Mouse (Mus musculus): ENCODE results near the gene Sim1. TPM values are rescaled to one million over a fixed set of nuclear protein-coding genes. Genes with fewer than 3 reads are reported as not detected.
A peak's percentile ranks its signal among the peaks of the same experiment; 100 is the strongest.

Gene Sim1
- under 1 TPM in 1 of 2 experiments, not detected in 1; 0.70 TPM for total RNA-seq (2021)

GRCm38 (mm10) chr10:50894170-50894991 lies at the start of gene Sim1:
TSS of gene Sim1 (plus strand) at chr10:50894754.
- intact Hi-C loops (cut with DNase I): loop anchor here (10.0 kb wide), 1 partner anchor 510 kb away; no protein-coding TSS in a partner anchor
- peak in 1 of 2 experiments; percentile 27 for DNase-seq (ENCODE audit: low spot score in 2 of 2)

- DNase-seq (ENCODE audit: low spot score in 2 of 2): no peak
Observed at GRCm38 (mm10) chr10:50868202-50868601, 26.4 kb upstream of the Sim1 start.

GRCm38 (mm10) chr10:50876952-50877351 lies 17.6 kb upstream of the Sim1 start:
- no peak for DNase-seq (ENCODE audit: low spot score in 2 of 2)
- intact Hi-C loops (cut with DNase I): no loop called here

More at GRCm38 (mm10) chr10:50868202-50868601, 26.4 kb upstream of the Sim1 start:
- intact Hi-C loops (cut with DNase I): no loop called here

GRCm38 (mm10) chr10:50881476-50882069 lies 13.0 kb upstream of the Sim1 start:
- no peak for DNase-seq (ENCODE audit: low spot score in 2 of 2)
- intact Hi-C loops (cut with DNase I): no loop called here

DNA sequence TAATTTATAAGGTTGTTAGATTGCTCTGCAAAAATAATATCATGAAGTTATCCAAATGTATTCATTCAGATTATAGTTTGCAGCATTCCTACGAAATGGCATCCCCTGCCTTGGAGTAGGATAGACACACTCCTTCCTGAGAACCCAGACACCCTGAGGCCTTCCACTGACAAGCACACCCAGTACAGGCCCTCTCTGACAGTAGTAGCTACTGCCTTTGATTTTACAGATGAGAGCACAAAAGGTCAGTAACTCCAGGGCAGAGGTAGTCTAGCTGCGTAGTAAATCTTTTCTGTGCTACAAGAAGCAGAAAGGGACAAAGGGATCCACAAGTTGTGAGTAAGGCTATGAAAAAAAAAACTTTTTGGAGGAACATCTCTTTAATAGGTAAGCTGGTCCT lies 12.2 kb upstream of the Sim1 start:
- intact Hi-C loops (cut with DNase I): no loop called here
- no peak for DNase-seq (ENCODE audit: low spot score in 2 of 2)

DNA sequence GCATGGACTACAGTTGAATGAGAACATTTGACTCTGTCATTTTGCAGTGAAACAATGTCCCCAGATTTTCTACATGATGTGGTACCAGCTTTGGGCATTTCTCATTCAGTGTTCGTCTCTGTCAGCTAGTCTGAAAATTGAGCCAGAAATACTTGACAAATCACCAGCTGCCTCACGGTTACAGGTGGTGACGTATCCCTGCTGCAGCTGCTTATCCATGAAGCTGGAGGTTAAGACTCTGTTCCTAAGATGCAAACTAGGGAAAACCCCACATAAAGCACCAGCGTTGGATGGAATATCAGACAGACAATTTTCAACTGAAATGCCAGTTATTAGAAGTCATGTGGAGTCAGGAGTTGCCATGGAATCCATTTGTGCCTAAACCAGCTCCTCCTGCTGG lies 8.2 kb upstream of the Sim1 start:
- intact Hi-C loops (cut with DNase I): no loop called here
- DNase-seq (ENCODE audit: low spot score in 2 of 2): no peak

DNA sequence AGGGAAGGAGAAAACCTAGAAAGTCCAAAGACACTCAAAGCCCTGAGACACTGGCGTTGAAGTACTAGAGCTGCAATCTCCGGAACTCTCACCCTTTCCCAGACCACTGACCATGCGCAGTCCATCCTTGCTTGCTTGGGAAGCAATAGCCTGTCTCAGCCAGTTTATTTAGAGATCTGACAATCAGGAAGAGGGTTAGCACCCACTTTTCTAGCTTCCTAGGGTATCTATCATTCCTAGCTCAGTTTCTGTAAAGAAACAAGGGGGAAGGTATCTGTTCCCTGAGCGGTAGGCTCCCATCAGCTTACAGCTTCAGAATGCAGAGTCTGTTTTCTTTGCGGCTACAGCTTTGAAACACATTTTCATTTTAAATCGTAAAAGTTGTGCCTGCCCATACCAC lies 3.9 kb upstream of the Sim1 start:
- intact Hi-C loops (cut with DNase I): loop anchor here (10.0 kb wide), 1 partner anchor 514 kb away; no protein-coding TSS in a partner anchor
- DNase-seq (ENCODE audit: low spot score in 2 of 2): no peak

- DNase-seq (ENCODE audit: low spot score in 2 of 2): no peak
- intact Hi-C loops (cut with DNase I): loop anchor here (10.0 kb wide), 1 partner anchor 513 kb away; no protein-coding TSS in a partner anchor
Observed at GRCm38 (mm10) chr10:50891876-50892711, 2.5 kb upstream of the Sim1 start.

- no peak for DNase-seq (ENCODE audit: low spot score in 2 of 2)
- intact Hi-C loops (cut with DNase I): loop anchor here (10.0 kb wide), 1 partner anchor 512 kb away; no protein-coding TSS in a partner anchor
Observed at GRCm38 (mm10) chr10:50892751-50893320, 1.7 kb upstream of the Sim1 start.

- intact Hi-C loops (cut with DNase I): loop anchor here (10.0 kb wide), 1 partner anchor 511 kb away; no protein-coding TSS in a partner anchor
- no peak for DNase-seq (ENCODE audit: low spot score in 2 of 2)
Observed at GRCm38 (mm10) chr10:50893546-50893945, 1.0 kb upstream of the Sim1 start.

DNA sequence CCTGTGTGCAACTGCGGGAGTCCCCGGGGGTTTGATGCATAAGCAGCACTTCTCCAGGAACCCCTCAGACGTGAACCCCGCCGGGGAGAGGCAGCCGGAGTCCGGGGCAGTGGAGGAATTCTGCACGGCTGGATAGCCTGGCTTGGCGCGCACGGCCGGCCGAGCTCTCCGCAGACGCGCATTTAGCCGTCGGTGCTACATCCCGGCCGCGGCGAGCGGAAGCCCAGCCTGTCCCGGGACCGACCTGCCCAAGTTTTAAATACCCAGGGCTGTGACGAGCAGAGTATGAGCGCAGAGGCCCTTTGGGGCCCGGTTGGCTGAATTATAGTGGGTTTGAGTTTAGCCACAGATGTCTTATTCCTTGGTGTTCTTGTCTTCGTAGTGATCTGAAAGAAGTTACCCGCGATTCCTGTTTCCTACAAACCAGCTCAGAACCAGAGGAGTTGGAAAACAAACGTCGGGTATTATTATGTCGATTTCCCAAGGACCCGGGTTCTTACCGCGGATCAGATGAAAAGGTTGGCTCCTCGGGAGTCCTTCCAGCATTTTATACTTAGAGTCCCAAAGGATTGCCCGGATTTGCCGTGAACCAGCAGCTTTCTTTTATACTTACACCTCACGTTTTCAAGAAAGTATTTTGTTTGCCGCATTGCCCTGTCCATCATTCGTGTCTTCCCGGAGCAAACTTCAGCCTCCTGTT lies 687 bp downstream of the Sim1 start:
- no peak for DNase-seq (ENCODE audit: low spot score in 2 of 2)
- intact Hi-C loops (cut with DNase I): loop anchor here (10.0 kb wide), 1 partner anchor 510 kb away; no protein-coding TSS in a partner anchor

DNA sequence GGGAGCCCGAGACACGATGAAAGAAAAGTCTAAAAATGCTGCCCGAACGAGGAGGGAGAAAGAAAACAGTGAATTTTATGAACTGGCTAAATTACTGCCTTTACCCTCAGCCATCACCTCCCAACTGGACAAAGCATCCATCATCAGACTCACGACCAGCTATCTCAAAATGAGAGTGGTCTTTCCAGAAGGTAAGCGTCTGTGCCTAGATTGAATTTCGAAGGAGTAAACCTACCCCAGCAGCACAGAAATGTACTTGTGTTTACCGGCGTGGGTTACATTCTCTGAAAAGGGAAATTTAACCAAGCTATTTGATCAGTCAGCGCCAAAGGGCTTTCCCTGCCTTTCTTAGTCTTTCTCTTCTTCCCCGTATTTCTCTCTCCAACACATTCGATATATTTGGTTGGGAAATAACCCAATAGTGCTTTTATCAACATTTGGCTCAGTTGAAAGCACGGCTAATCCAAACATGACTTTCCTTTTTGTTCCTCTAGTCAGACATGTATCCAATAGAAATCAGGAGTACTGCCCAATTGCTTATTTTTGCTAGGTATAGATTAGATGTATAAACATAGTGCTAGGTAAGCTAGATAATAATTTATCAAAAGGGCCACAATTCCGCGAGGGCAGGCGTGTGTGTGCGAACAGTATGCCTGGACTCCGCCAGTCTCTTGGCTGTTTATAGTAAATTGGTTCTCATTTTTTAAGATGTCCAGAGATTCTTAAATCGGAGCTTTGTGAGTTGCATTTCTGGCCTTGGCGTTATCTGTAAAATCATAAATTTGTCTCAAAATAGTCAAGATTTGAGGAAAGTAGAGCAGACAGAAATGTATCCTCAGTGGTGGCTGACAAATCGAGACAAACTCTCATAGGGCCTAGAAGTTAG lies 1.6 kb downstream of the Sim1 start:
- intact Hi-C loops (cut with DNase I): loop anchor here (10.0 kb wide), 1 partner anchor 509 kb away; no protein-coding TSS in a partner anchor
- DNase-seq (ENCODE audit: low spot score in 2 of 2): no peak

- no peak for DNase-seq (ENCODE audit: low spot score in 2 of 2)
- intact Hi-C loops (cut with DNase I): loop anchor here (10.0 kb wide), 1 partner anchor 508 kb away; no protein-coding TSS in a partner anchor
Observed at GRCm38 (mm10) chr10:50896767-50897390, 2.3 kb downstream of the Sim1 start.

- intact Hi-C loops (cut with DNase I): loop anchor here (10.0 kb wide), 1 partner anchor 507 kb away; no protein-coding TSS in a partner anchor
- peak; percentile 23 to 27 for DNase-seq (ENCODE audit: low spot score in 2 of 2)
Observed at GRCm38 (mm10) chr10:50897530-50898471, 3.2 kb downstream of the Sim1 start.

GRCm38 (mm10) chr10:50898621-50899020 lies 4.1 kb downstream of the Sim1 start:
- no peak for DNase-seq (ENCODE audit: low spot score in 2 of 2)
- intact Hi-C loops (cut with DNase I): loop anchor here (10.0 kb wide), 1 partner anchor 506 kb away; no protein-coding TSS in a partner anchor
